Mouse (Mus musculus): ENCODE measurements around the gene Eepd1.

DNA sequence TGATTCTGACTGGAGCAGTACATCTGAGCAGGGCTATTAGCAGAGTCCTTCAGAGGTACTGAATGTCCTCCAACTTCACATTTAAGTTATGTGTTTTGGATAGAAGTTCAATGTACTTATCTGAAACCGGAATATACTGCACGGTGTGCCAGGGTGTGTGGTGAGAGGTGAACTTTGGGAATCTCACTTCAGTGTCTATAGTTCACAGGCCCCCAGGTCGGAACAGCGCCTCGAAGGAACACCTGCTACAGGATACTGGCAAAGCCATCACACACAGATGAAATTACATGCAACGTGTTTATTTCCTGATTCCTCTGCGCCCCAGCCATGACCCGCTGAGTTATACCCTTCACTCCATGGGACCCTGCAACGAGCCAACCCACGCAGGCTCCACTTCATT lies 14.3 kb downstream of the Eepd1 start:
- TF ChIP-seq CTCF (conservative IDR thresholded peaks at IDR 0.05; ENCODE audit: low read length) (no peak), NANOG (IDR thresholded peaks at IDR 0.05; ENCODE audit: borderline replicate concordance, low read length) (no peak), POU5F1 (IDR thresholded peaks at IDR 0.05; ENCODE audit: borderline replicate concordance, low read length) (no peak)
